Comparison of ENCODE assay signal across 1 mouse cellular context in genomic region chr9:107582509-107583062, GRCm38 (mm10).
TF ChIP-seq lines count a peak whose summit lies in the region.

No protein-coding gene starts in this region.

TF ChIP-seq in MEL, 35 proteins besides CTCF, POLR2A, EP300 and RAD21:
- TF ChIP-seq MAX (IDR thresholded peaks at IDR 0.05; ENCODE audit: low read length) (no peak), GATA1 (IDR thresholded peaks at IDR 0.05; ENCODE audit: low read depth, low read length) (no peak), USF2 (IDR thresholded peaks at IDR 0.05; ENCODE audit: borderline replicate concordance in 1 of 2, insufficient read depth in 1 of 2, low read depth in 1 of 2, low read length in 2 of 2) (no peak), ZMIZ1 (IDR thresholded peaks at IDR 0.05; ENCODE audit: low read depth, low read length) (no peak), TAL1 (IDR thresholded peaks at IDR 0.05; ENCODE audit: low read length) (no peak), ZC3H11A (IDR thresholded peaks at IDR 0.05; ENCODE audit: low read depth, low read length) (no peak), ELF1 (IDR thresholded peaks at IDR 0.05; ENCODE audit: low read depth, low read length) (no peak), GABPA (IDR thresholded peaks at IDR 0.05; ENCODE audit: low read depth, low read length) (no peak), USF1 (IDR thresholded peaks at IDR 0.05; ENCODE audit: low read depth, low read length) (no peak), ZKSCAN1 (IDR thresholded peaks at IDR 0.05; ENCODE audit: low read depth, low read length) (no peak), CHD2 (IDR thresholded peaks at IDR 0.05; ENCODE audit: low read length) (no peak), BHLHE40 (IDR thresholded peaks at IDR 0.05; ENCODE audit: borderline replicate concordance, low read depth, low read length) (no peak), HCFC1 (IDR thresholded peaks at IDR 0.05; ENCODE audit: low read depth, low read length) (no peak), ZNF384 (IDR thresholded peaks at IDR 0.05; ENCODE audit: low read depth, low read length) (no peak), E2F4 (IDR thresholded peaks at IDR 0.05; ENCODE audit: borderline replicate concordance, low read depth, low read length) (no peak)
